Mouse (Mus musculus) brown adipose tissue, adult 24 weeks (tissue): ENCODE data around the gene Npas1. TPM values are rescaled to one million over a fixed set of nuclear protein-coding genes. Genes with fewer than 3 reads are reported as not detected.

Experiments
- H3K27ac ChIP-seq: fragments of 200-500 bp; replicated peaks from 2 replicates; pipeline ENCODE4 v1.5.1; 2012; ENCODE audit warnings: low read depth, mild to moderate bottlenecking, low read length
- H3K4me1 ChIP-seq: fragments of 200-500 bp; 2 replicates; pipeline ENCODE4 v1.6.1; 2012; ENCODE audit warnings: low read length, mixed read lengths; ENCODE audit not compliant: control insufficient read depth, insufficient read depth, insufficient read length
- H3K4me3 ChIP-seq: fragments of 200-500 bp; 2 replicates; pipeline ENCODE4 v1.5.1; 2012; ENCODE audit warnings: low read depth, mild to moderate bottlenecking, low read length, moderate library complexity; ENCODE audit not compliant: insufficient read depth
- polyA plus RNA-seq: library from polyadenylated mRNA; stranded (reverse); fragments of >200 nt; gene quantifications from 2 replicates; pipeline ENCODE4 v1.2.4, GENCODE M21; 2012; ENCODE audit not compliant: missing spikeins, insufficient read depth, insufficient read length

Npas1 gene
- polyA plus RNA-seq, 1 experiment, result not detected

- Histone ChIP-seq H3K4me1 (no peaks in the 10 kb centered on the region), H3K4me3 (no peak overlapping the region), H3K27ac (no peak overlapping the region)
Observed at GRCm38 (mm10) chr7:16488816-16489215, 11.3 kb upstream of the Npas1 start.

- Histone ChIP-seq H3K4me3 (no peak overlapping the region), H3K4me1 (no peaks in the 10 kb centered on the region), H3K27ac (no peak overlapping the region)
Observed at GRCm38 (mm10) chr7:16476600-16476989, 933 bp downstream of the Npas1 start.

GRCm38 (mm10) chr7:16475764-16476599, 1.5 kb downstream of the Npas1 start:
- Histone ChIP-seq H3K4me3 (no peak overlapping the region), H3K4me1 (no peaks in the 10 kb centered on the region), H3K27ac (no peak overlapping the region)

GRCm38 (mm10) chr7:16475321-16475720, 2.2 kb downstream of the Npas1 start:
- Histone ChIP-seq H3K4me3 (no peak overlapping the region), H3K27ac (no peak overlapping the region), H3K4me1 (no peaks in the 10 kb centered on the region)

- no peaks in the 10 kb centered on the region for H3K4me1 ChIP-seq
- peak overlapping the region; percentile 43 for H3K4me3 ChIP-seq
- no peak overlapping the region for H3K27ac ChIP-seq
Observed at GRCm38 (mm10) chr7:16474445-16474844, 3.1 kb downstream of the Npas1 start.

GRCm38 (mm10) chr7:16473847-16474246, 3.7 kb downstream of the Npas1 start:
- Histone ChIP-seq H3K27ac (no peak overlapping the region), H3K4me1 (no peaks in the 10 kb centered on the region), H3K4me3 (no peak overlapping the region)

GRCm38 (mm10) chr7:16472116-16472709, 5.3 kb downstream of the Npas1 start:
- Histone ChIP-seq H3K4me3 (no peak overlapping the region), H3K4me1 (no peaks in the 10 kb centered on the region)

GRCm38 (mm10) chr7:16471549-16471948, 6.0 kb downstream of the Npas1 start:
- H3K27ac ChIP-seq, result no peak overlapping the region
- no peaks in the 10 kb centered on the region for H3K4me1 ChIP-seq
- H3K4me3 ChIP-seq, result no peak overlapping the region

More at GRCm38 (mm10) chr7:16472116-16472709, 5.3 kb downstream of the Npas1 start:
- H3K27ac ChIP-seq, result no peak overlapping the region

GRCm38 (mm10) chr7:16468115-16468514, 9.4 kb downstream of the Npas1 start:
- no peak overlapping the region for H3K4me3 ChIP-seq
- H3K4me1 ChIP-seq, result no peaks in the 10 kb centered on the region
- no peak overlapping the region for H3K27ac ChIP-seq

GRCm38 (mm10) chr7:16466565-16466964, 11.0 kb downstream of the Npas1 start:
- Histone ChIP-seq H3K27ac (no peak overlapping the region), H3K4me1 (no peaks in the 10 kb centered on the region), H3K4me3 (no peak overlapping the region)

GRCm38 (mm10) chr7:16465568-16465967, 12.0 kb downstream of the Npas1 start:
- no peaks in the 10 kb centered on the region for H3K4me1 ChIP-seq
- H3K27ac ChIP-seq, result no peak overlapping the region
- no peak overlapping the region for H3K4me3 ChIP-seq

GRCm38 (mm10) chr7:16465160-16465559, 12.4 kb downstream of the Npas1 start:
- no peak overlapping the region for H3K4me3 ChIP-seq
- H3K27ac ChIP-seq, result no peak overlapping the region
- H3K4me1 ChIP-seq, result no peaks in the 10 kb centered on the region

GRCm38 (mm10) chr7:16463214-16463613, 14.3 kb downstream of the Npas1 start:
- Histone ChIP-seq H3K4me1 (no peaks in the 10 kb centered on the region), H3K27ac (no peak overlapping the region), H3K4me3 (no peak overlapping the region)

GRCm38 (mm10) chr7:16461705-16462104, 15.8 kb downstream of the Npas1 start:
- no peaks in the 10 kb centered on the region for H3K4me1 ChIP-seq

GRCm38 (mm10) chr7:16461151-16461550, 16.4 kb downstream of the Npas1 start:
- Histone ChIP-seq H3K27ac (no peak overlapping the region), H3K4me3 (no peak overlapping the region), H3K4me1 (no peaks in the 10 kb centered on the region)

More at GRCm38 (mm10) chr7:16461705-16462104, 15.8 kb downstream of the Npas1 start:
- Histone ChIP-seq H3K4me3 (no peak overlapping the region), H3K27ac (no peak overlapping the region)

GRCm38 (mm10) chr7:16460566-16460965, 17.0 kb downstream of the Npas1 start:
- Histone ChIP-seq H3K27ac (no peak overlapping the region), H3K4me1 (no peaks in the 10 kb centered on the region)

More at GRCm38 (mm10) chr7:16460566-16460965, 17.0 kb downstream of the Npas1 start:
- H3K4me3 ChIP-seq, result no peak overlapping the region
